Mouse (Mus musculus): ENCODE data around the gene Mxd1.

Mxd1 gene

DNA sequence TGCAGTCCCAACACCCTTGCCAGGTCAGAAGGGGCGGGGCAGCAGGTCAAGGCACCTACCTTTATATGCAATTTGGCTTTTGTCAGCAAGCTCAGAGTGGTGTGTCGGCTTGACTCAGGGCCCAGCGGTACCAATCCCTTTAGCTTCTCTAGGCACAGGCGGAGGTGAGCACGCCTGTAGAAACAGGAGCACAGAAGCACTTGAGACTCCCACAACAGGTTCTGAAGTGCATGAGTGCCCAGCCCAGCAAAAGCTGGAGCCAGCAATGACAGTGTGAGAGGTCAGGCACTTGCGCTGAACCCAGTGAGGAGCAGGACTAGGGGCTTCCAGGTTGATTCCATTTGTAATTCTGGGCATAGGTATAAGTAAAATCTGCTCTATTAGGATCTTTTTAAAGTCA, 15.9 kb downstream of the Mxd1 start:
- no peak for DNase-seq (ENCODE audit: low read depth in 1 of 2, low spot score in 2 of 2)

DNA sequence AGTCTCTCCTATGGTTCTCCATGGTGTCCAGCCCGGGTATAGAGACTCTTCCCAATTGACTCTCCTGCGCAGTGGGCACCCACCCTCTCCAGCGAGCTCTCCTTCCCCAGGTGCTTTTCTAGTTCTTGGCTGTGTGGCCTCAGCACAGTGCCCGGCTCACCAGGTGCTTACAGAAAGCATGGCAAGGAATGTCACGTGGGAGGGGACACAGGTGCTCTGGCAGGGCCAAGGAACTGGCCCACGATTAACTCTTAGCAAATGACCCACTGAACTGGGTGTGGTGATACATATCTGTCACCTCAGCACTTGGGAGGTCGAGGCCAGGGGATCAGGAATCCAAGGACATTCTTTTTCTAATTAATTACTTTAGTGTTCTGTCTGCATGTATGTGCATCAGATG, 22.8 kb downstream of the Mxd1 start:
- no peak for DNase-seq (ENCODE audit: low read depth in 1 of 2, low spot score in 2 of 2)

DNA sequence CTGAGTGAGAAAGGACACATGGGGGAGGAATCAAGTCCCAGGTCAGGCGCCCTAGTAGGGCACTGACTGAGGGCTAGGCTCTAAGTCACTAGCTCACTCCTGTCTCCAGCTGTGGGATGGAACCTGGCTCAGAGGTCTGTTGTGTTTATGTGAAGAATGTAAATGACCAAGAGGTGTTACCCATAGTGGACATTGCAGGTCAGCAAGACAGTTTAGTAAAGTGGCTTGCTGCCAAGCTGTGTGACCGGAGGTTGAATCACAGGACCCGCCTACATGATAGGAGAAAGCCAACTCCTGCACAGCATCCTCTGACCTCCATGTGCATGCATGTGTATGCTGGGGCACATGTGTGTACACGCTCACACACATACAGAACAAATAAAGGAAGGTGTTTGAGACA, 23.4 kb downstream of the Mxd1 start:
- DNase-seq (ENCODE audit: low read depth in 1 of 2, low spot score in 2 of 2) = no peak

DNA sequence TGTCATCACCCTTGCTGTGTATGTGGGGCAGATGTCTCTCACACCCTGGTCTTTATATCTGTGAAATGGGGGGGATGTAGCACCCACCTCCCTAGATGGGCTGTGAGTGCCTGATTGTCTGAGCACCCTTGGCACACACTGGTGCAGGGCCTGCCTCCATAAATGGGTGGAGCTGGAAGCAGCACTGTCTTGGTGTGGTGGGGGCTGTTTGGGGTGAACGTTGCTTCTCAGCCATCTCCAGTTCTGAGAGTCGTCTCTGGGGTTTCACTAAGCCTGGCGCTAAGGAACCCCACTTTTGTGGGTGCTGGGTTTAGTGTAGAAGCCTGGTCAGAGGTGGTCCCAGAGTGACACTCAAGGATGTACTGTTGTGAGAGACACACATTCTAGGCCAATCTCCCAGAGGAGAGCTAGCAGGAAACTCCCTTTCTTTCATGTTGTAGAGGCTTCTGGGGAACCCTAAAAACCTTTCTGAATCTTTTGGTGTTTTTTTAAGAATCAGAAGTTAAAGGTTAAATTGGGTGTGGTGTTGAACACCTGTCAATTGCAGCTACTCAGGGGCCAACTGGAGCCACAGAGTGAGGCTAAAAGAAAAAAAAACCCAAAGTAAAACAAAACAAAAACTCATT, 24.1 kb downstream of the Mxd1 start:
- DNase-seq (ENCODE audit: low read depth in 1 of 2, low spot score in 2 of 2) = no peak

DNA sequence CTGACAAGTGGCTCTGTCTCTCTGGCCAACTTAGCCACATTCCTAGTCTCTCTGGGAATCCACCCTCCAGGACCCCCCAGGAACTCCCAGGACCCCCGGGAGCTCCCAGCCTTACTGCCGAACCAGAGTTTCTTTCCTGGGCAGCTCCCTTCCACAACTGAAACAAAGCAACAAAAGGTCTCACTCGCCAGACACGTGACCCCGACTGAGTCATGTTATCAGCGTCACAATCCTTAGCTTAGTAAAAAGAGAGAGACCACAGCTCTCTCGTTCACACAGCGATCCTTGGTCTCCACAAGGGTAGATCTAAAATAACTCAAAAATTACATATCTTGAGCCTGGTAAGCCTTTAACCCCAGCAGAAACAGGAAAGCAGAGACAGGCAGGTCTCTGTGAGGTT, 27.2 kb downstream of the Mxd1 start:
- DNase-seq (ENCODE audit: low read depth in 1 of 2, low spot score in 2 of 2) = no peak

DNA sequence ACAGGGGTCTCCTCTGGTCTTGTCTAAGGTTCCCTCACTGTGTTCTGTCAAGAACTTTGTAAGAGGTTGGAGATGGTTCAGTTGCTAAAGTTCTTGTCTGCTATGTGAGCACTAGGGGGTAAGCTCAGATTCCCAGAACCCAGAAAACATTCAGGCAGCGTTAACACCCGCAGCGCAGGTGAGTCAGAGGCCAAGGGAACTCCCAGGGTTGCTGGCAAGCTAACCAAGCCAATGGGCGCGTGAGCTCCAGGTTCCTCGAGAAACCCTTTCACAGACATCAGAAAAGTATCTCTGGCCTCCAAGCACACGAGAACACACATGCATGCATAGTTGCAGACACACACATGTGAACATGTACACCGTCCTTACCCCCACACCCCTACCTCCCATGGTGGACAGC, 28.2 kb downstream of the Mxd1 start:
- DNase-seq (ENCODE audit: low read depth in 1 of 2, low spot score in 2 of 2) = no peak

DNA sequence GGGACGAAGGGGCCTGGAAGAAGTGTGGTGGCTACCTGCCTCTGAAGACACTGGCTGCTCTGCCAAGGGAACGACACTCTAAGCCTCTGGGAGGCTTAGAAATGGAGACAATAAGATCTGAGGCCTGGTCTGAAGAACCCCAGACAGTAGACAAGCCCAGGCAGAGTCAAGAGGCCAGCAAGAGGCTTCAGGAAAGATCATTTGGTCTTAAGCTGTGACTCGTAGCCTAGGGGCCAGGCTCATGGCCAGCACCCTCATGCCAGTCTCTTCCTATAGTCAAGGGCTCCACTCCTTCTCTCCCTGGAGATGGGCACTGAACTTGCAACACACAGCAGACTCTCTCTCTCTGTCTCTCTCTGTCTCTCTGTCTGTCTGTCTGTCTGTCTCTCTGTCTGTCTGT, 28.8 kb downstream of the Mxd1 start:
- DNase-seq (ENCODE audit: low read depth in 1 of 2, low spot score in 2 of 2) = no peak

DNA sequence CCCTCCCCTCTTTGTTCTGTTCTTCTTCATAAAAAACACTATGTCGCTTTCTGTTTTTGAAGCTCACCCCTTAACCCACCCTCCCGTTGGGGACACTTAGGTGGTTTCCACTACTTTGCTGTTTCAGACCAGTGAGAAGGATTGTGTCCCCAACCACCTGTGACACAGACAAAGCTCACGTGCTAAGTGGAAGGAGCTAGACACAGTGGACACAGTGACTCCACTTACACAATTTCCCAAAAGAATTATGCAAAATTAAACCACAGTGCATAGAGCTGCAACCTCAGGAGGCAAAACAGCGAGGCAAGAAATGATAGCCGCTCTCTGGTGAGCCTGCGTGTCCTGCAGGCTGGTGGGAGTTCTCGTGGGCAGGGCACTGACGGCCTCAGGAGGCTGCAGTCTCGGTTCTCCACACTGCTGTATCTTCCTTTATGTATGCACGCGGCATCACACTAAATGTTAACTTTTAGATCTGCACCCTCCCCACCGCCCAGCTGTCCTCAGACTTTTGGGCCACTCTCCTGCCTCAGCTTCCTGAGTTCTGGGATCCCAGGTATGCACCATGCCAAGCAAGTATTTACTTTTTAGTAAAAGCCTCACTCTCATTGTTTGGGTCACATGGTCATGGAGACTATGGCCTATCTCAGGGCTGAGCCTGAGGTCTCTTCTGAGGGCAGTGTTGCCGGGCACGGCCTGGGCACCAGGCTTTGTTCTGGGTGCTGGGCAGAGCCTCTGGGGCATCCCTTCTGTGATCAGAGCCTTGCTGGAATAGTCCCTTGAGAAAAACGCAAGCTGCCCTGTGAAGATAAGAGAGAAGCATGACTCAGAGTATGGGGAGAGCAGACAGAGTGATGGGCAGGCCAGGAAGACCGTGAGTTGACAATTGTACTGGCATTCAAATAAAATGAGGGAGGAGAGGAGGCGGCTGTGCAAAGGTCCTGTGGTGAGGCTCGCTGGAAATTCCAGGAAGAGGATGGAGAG, 29.5 kb downstream of the Mxd1 start:
- no peak for DNase-seq (ENCODE audit: low read depth in 1 of 2, low spot score in 2 of 2)

DNA sequence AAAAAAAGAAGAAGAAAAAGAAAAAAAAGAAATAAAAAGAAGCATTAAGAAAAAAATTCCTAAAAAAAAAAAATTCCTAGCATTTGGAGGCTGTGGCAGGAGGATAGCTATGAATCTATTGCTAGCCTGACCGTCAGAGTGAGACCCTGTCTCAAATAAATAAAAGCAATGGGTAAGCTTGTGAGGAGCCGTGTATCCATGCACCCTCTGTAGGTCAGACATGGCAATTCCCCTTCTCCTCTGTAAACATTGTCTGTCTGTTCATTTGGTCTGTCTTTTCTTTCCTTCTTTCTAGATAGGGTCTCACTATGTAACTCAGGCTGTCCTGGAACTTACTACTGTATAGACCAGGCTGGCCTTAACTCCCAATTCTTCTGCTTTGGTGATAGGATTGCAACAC, 30.5 kb downstream of the Mxd1 start:
- DNase-seq (ENCODE audit: low read depth in 1 of 2, low spot score in 2 of 2) = no peak

DNA sequence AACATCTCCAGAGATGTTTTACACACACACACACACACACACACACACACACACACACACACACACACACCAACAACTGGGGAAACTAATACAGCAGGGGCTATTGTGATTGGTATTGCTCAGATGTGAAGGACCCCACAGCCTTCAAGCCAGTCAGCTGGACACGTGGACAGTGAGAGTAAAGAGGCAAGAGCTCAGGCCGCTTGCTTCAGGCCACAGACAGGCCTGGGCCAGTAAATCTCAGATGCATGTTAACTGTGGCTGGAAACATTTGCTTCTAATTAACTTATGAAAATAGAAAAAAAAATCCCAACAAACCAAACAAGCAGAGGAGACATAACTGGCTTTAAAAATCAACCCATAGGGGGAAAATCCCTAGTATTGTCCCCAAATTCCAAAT, 31.1 kb downstream of the Mxd1 start:
- DNase-seq (ENCODE audit: low read depth in 1 of 2, low spot score in 2 of 2) = no peak

DNA sequence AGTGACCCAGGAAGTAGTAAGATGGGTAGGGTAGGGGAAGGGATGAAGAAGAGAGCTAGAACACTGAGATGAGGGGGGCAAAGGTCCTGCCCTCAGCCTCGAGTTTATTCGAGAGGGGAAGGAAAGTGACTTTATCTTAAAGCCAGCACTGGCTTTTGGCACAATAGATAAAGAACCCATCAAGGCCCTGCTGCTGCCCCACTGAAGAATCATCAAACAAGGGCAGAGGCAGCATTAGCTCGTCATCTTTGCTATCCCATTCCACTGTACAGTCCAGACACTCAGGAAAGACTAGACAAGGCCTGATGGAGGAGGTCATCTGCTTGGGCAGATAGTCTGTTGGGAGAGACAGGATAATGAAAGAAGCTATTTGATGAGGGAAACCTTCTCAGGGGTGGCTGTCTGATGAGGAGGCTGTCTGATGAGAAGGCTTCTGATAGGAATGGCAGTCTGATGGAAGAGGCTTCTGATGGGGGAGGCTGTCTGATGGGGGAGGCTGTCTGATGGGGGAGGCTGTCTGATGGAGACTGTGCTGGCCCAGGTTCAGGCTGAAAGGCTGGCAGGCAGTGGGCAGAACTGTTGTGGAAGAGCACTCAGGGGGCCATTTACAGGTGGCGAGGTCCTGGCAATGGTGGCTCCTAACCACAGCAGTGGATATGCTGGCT, 31.7 kb downstream of the Mxd1 start:
- DNase-seq (ENCODE audit: low read depth in 1 of 2, low spot score in 2 of 2) = no peak

DNA sequence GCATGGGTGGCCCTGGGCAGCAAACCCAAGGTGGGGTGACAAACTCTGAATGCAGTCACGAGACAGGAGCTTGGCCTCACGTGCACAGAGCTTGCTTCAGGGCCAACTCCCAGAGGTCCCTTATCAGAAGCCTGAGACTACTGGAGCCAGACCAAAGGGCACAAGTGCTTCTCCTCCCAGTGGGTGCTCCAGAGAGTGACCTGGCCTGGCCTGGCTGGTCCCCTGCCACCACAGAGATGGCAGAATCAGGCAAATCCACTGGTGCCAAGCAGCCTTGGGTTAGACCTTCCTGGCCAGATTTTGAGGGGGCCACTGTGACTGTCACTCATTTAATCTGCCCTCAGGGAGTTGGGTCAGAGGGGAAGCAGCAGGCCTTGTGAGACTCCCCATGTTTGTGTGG, 32.5 kb downstream of the Mxd1 start:
- no peak for DNase-seq (ENCODE audit: low read depth in 1 of 2, low spot score in 2 of 2)

DNA sequence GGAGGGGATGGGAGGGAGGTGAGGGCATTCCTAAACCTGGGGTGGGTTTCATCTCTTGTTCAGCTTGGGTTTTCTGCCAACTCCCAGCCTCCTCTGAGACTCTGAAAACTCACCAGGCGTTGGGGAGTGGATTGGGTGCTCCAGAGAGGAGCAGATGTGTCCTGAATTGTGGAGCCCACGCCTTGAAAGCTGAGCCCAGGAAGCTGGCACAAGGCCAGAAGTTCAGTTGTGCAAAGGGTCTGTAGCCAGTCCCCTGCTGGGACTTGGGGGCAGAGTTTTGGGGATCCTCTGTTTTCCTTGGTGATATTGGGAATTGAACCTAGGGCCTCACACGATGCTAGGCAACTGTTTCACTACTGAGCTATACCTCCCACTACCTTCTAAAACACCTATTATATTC, 38.8 kb downstream of the Mxd1 start:
- DNase-seq (ENCODE audit: low read depth in 1 of 2, low spot score in 2 of 2) = no peak

DNA sequence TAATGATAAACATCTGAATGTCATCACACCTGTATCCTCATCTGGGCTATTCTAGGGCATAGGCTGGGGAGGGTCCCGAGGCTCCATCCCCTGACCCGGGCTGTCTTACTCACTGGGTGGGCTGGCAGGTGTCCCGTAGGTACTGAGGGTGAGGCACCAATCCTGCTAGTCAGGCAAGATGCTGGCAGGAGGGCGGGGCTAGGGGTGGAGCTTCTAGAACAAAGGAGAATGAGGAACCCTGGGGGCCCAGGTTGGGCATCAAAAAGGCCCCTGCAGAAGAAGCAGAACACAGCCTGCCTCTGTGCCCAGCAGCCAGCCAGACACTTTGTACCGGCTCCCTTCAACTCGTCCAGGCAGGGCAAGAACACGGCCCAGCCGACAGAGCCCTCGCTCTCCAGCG, 41.0 kb downstream of the Mxd1 start, which contains the start of gene Asprv1:
Asprv1 (plus strand) TSS at position 219 of the 400 bp plus-strand sequence.
- DNase-seq (ENCODE audit: low read depth in 1 of 2, low spot score in 2 of 2) = no peak

DNA sequence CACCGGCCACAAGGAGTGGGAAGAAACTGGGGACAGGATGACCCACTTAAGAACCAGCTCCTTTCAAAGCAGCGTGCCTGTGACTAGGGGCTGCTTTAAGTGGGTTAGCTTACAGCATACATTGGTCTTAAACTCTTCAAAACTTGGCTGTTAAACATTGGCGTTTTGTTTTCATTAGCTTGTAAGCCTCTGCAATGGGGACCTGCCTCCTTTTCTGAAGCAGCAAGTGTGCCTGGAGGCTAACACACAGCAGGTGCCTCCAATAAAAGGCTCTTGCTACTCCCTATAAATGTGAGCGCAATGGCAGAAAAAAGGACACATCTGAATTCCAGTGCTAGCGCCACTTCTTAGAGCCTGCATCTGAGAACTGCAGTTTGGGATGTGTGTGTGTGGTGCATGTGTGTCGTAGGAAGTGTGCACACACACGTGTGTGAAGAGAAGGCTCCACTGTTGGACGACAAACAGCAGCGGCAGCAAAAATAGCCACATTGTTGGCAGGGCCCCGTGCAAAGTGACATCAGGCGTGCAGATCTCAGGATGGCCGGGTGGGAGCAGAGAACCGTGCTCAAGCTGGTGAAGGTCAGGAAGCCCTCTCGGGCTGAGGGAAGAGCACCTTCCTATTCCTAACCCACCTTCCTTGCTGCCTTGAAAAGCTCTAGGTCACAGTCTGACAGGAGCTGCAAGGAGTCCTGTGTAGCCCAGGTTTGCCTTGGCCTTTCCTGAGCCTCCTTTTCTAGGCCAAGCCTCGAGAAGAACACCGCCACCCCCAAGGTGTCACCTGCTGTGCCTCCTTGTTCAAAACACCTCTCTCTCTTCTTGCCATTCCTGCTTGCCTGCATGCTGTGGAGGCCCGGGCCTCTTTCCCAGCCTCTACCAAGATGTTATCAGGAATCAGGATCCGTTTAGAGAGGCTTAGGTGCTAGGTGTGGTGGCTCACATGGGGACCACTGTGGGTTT, 44.6 kb downstream of the Mxd1 start:
- no peak for DNase-seq (ENCODE audit: low read depth in 1 of 2, low spot score in 2 of 2)

DNA sequence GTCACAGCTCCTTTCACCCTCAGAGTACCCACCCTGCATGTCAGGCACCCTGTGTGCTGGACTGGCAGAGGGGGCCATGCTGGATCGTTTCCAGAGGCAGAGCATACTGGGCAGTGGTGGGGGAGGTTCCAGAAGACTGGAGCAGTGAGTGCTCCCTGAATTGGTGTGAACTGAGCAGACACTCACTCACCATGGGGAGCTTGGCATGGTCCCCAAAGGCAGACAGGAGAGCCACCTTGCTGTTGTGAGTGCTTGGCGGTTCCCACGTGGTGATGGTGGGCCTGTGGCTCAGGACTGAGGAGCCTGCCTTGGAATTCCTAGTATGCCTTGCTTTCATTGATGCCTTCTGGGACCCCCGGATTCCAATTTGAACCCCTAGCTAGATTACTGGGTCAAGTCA, 45.8 kb downstream of the Mxd1 start:
- no peak for DNase-seq (ENCODE audit: low read depth in 1 of 2, low spot score in 2 of 2)

DNA sequence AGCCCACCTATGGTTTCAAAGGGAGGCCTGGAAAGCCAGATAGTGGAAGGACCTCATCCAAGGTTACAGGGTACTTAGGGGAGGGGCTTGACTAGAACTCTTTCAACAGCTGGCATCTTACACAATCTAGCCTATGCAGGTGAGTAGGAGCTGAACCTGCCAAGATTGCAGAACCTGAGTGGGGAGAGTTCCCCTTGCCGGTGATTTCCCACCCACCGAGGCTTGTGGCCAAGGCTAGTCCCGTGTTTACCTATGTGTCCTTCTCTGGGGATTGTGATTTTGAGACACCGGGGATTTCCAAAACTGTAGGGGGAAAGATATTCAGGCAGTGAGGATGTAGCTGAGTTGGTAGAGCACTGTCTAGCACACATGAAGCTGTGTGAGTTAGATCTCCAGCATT, 53.7 kb downstream of the Mxd1 start:
- no peak for DNase-seq (ENCODE audit: low read depth in 1 of 2, low spot score in 2 of 2)

DNA sequence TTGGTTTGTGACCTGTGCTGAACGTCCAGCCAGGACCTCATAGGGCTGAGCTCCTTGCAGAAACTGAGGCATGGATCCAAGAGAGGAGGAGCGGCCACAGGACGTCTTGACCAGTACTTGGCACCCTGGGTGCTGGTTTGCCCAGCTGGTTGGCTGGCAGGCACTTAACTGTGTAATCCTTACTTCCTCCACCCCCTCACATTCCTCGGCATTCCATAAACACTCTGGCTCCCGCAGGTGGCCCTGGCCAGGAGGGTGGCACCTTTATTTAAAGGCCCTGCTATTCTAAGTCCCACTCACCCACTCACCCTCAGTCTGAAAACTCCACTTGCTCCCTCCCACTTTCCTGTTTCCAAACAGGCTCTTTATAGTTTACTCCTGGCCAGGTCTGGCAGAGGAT, 58.2 kb downstream of the Mxd1 start:
- no peak for DNase-seq (ENCODE audit: low read depth in 1 of 2, low spot score in 2 of 2)

DNA sequence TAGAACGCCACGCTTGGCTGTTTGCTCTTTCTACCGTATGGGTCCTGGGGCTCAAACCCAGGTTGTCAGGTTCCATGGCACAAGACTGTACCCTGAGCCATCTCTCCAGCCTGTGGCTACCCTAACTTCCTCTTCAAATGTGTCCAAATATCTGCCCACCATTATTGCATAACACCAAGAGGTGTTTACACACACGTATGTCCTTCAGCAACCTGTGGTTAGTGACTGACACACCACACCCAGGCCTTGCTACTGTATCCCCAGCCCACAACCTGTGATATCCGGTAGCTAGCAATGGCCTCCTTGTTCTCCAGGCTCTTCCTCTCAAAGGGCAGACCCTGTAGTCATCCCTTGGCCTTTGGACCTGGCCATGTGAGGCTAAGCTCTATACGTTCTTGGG, 59.7 kb downstream of the Mxd1 start:
- no peak for DNase-seq (ENCODE audit: low read depth in 1 of 2, low spot score in 2 of 2)

DNA sequence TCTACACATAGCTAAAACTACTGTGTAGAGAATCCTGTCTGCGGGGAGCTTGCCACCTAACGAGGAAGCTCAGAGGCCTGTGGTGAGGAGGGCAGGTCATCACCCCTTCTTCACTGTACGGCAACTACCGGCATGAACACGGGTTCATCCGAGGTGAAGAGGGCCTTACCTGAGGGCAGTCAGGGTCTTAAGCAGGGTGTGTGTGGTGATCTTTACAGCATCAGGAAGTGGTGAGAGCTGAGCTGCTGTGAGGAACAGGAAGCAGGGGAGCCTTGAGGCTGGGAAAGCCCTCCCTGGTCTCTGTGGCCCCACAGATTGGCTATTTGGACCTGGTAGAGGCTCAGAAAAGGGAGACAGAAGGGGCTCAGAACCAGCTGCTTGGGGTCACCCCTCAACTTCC, 61.5 kb downstream of the Mxd1 start:
- DNase-seq (ENCODE audit: low read depth in 1 of 2, low spot score in 2 of 2) = peak in 1 of 2 experiments; percentile 38

DNA sequence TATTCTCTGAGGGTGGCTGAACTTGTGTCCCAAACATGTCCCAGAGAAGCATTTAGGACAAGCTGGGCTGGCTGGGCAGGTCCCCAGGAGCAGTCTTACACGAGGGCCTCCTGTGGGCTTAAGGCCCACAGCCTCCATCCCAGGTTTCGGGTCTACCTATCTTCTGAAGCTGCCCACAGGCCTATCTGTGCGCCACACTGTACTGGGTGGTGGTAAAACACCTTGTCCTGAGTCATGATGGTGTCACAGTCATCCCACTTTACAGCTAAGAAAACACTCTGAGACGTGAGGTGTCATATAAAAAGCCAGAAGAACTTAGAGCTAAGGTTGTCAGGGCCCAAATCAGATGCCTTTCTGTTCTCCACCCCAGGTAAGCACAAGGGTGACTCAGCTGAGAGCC, 62.7 kb downstream of the Mxd1 start:
- DNase-seq (ENCODE audit: low read depth in 1 of 2, low spot score in 2 of 2) = no peak
